Mouse (Mus musculus) spleen, adult 2 months (tissue): ENCODE data around the gene Cd8b1. TPM values are rescaled to one million over a fixed set of nuclear protein-coding genes. Genes with fewer than 3 reads are reported as not detected.

ENCODE experiments used
- DNase-seq, 2 experiments: peaks; one replicate each; pipeline versions ENCODE4 v3.0.0 to v3.0.0-alpha.2; 2012 to 2021; ENCODE audit warnings: low spot score in 2 of 2, low read depth in 1 of 2
- H3K27ac ChIP-seq: fragments of 200-500 bp; 2 replicates; pipeline ENCODE4 v1.5.1; 2012; ENCODE audit warnings: low read length, inconsistent platforms; ENCODE audit not compliant: insufficient read depth
- H3K27me3 ChIP-seq: fragments of 200-500 bp; 2 replicates; pipeline ENCODE4 v1.6.1; 2012; ENCODE audit warnings: mild to moderate bottlenecking, moderate library complexity, low read length, inconsistent platforms; ENCODE audit not compliant: control insufficient read depth, insufficient read depth
- H3K36me3 ChIP-seq: fragments of 200-500 bp; 2 replicates; pipeline ENCODE4 v1.6.1; 2012; ENCODE audit warnings: mild to moderate bottlenecking, low read length, inconsistent platforms; ENCODE audit not compliant: control insufficient read depth, insufficient read depth
- H3K4me1 ChIP-seq: fragments of 200-500 bp; 2 replicates; pipeline ENCODE4 v1.6.1; 2011; ENCODE audit warnings: inconsistent platforms; ENCODE audit not compliant: control insufficient read depth, insufficient read depth, insufficient read length
- H3K4me3 ChIP-seq: fragments of 200-500 bp; 2 replicates; pipeline ENCODE4 v1.5.1; 2011; ENCODE audit warnings: mild to moderate bottlenecking, inconsistent platforms; ENCODE audit not compliant: insufficient read depth, insufficient read length; ENCODE audit errors: extremely low read depth
- CTCF ChIP-seq: fragments of 200-500 bp; IDR thresholded peaks from 2 replicates; pipeline ENCODE4 v1.5.1; 2011; ENCODE audit warnings: mild to moderate bottlenecking, inconsistent platforms; ENCODE audit not compliant: insufficient read depth, insufficient read length, insufficient replicate concordance; ENCODE audit errors: extremely low read depth
- POLR2A ChIP-seq: fragments of 200-500 bp; IDR thresholded peaks from 2 replicates; pipeline ENCODE4 v1.6.1; 2011; ENCODE audit warnings: low read depth, low read length, inconsistent platforms
- WGBS: fragments of 180-500 bp; shearing (Covaris S2); methylation state at CpG from one replicate; pipeline ENCODE4 v1.1.7; 2018; 5-methylcytosine and 5-hydroxymethylcytosine counted together
- polyA plus RNA-seq: library from polyadenylated mRNA; depleted of rRNA; stranded (reverse); fragments of >200 nt; gene quantifications from 2 replicates; pipeline ENCODE4 v1.2.3, GENCODE M21; 2012; rRNA removed

Cd8b1 gene
- polyA plus RNA-seq, result 25.6 and 30.2 TPM in 2 replicates

GRCm38 (mm10) chr6:71322491-71322921 is at the start of gene Cd8b1:
Gene Cd8b1, plus strand, starts transcription at chr6:71322788.
- no peaks in the 10 kb centered on the region for H3K4me1 ChIP-seq

DNA sequence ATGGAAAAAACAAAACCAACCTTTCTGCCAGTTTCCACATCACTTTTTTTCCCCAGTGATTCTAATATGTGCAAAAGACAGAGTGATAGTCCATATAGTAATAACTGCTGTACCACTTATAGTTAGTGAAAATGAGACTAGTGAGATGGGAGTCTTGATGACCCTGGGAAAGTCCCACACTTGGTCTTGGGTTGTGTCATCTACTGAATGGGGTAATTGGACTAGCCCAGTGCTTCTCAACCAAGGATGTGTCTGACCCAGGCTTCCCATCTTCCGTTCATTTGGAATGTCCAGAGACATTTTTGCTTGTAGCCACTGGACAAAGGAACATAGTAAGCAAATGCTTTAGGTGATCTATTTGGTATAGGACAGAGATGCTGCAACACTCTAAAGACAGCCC is 48.9 kb upstream of the Cd8b1 start:
- no peak overlapping the region for H3K27ac ChIP-seq
- DNase-seq, result no peak
- no peaks in the 10 kb centered on the region for H3K36me3 ChIP-seq
- WGBS, result 90% methylated on average over 1 of the region's 1 CpGs
- no peaks in the 10 kb centered on the region for H3K27me3 ChIP-seq
- H3K4me3 ChIP-seq, result no peak overlapping the region
- TF ChIP-seq CTCF (no peak), POLR2A (no peak)
- H3K4me1 ChIP-seq, result peaks cover 6% of the 10 kb centered on the region; the same call in 1 of the 2 replicates

More at GRCm38 (mm10) chr6:71322491-71322921, at the start of gene Cd8b1:
- H3K36me3 ChIP-seq, result no peaks in the 10 kb centered on the region
- WGBS, result 69% methylated on average over 5 of the region's 7 CpGs
- peak within 1 kb of the TSS; percentile 82 for H3K27ac ChIP-seq
- TF ChIP-seq CTCF (no peak), POLR2A (peak; percentile 19)
- peak; percentile 23 to 32 for DNase-seq
- no peaks in the 10 kb centered on the region for H3K27me3 ChIP-seq
- H3K4me3 ChIP-seq, result peak within 1 kb of the TSS; percentile 41

GRCm38 (mm10) chr6:71274621-71275020 is 48.0 kb upstream of the Cd8b1 start:
- Histone ChIP-seq H3K4me3 (no peak overlapping the region), H3K27me3 (no peaks in the 10 kb centered on the region), H3K4me1 (peaks cover 6% of the 10 kb centered on the region; the same call in 1 of the 2 replicates), H3K27ac (no peak overlapping the region), H3K36me3 (no peaks in the 10 kb centered on the region)
- TF ChIP-seq POLR2A (no peak), CTCF (no peak)
- no peak for DNase-seq
- 83% methylated on average over 1 of the region's 1 CpGs for WGBS

DNA sequence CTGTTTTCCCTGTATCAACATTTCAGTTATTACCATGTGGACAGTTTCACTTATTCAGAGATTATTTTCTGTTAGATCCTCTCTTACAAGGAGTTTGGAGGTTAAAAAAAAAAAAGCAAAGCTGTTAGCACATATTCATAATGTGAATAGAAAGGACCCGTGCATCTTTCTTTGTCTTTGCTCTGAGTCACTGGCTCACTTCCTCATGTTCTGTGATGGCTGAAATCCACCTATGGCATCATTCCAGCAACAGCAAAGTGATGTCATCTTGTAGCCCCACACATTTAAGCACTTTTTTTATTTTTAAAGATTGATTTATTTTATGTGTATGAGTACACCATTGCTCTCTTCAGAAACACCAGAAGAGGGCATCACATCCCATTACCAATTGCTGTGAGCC is 43.2 kb upstream of the Cd8b1 start:
- TF ChIP-seq POLR2A (no peak), CTCF (no peak)
- H3K27me3 ChIP-seq, result no peaks in the 10 kb centered on the region
- H3K4me3 ChIP-seq, result no peak overlapping the region
- DNase-seq, result no peak
- 34% methylated on average over 1 of the region's 1 CpGs for WGBS
- H3K4me1 ChIP-seq, result no peaks in the 10 kb centered on the region; the same call in 1 of the 2 replicates
- H3K36me3 ChIP-seq, result peaks cover 4% of the 10 kb centered on the region
- no peak overlapping the region for H3K27ac ChIP-seq

DNA sequence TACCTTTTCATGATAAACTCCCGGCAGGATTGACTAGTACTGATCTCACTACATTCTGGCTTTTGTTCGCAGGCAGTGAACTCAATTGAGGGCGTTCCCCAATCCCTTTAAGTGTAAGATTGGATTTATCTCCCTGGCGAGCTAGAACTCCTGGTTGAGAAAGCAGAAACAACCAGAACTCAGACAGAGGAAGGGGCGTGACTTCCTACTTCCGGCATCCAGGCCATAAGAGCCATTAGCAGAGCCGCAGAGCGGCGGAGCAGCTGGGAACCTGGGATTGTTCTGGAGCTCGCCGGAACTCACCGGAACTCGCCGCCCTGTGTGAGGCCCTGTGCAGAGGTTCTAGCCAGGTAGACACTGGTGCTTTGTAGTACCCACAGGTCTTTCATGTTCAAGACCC is 29.1 kb upstream of the Cd8b1 start:
- no peak for DNase-seq
- Histone ChIP-seq H3K36me3 (no peaks in the 10 kb centered on the region), H3K4me1 (no peaks in the 10 kb centered on the region), H3K27me3 (no peaks in the 10 kb centered on the region), H3K27ac (no peak overlapping the region), H3K4me3 (no peak overlapping the region)
- TF ChIP-seq POLR2A (no peak), CTCF (no peak)
- WGBS, result 74% methylated on average over 14 of the region's 14 CpGs

GRCm38 (mm10) chr6:71295303-71295702 is 27.3 kb upstream of the Cd8b1 start:
- H3K27me3 ChIP-seq, result no peaks in the 10 kb centered on the region
- 77% methylated on average over 6 of the region's 6 CpGs for WGBS
- no peak for TF ChIP-seq POLR2A
- TF ChIP-seq CTCF, result no peak

GRCm38 (mm10) chr6:71298051-71298450 is 24.5 kb upstream of the Cd8b1 start:
- TF ChIP-seq POLR2A (no peak), CTCF (no peak)
- H3K36me3 ChIP-seq, result no peaks in the 10 kb centered on the region
- H3K4me3 ChIP-seq, result no peak overlapping the region
- no peak for DNase-seq
- no peaks in the 10 kb centered on the region for H3K4me1 ChIP-seq
- H3K27ac ChIP-seq, result no peak overlapping the region
- no peaks in the 10 kb centered on the region for H3K27me3 ChIP-seq
- 68% methylated on average over 2 of the region's 2 CpGs for WGBS

More at GRCm38 (mm10) chr6:71295303-71295702, 27.3 kb upstream of the Cd8b1 start:
- Histone ChIP-seq H3K36me3 (no peaks in the 10 kb centered on the region), H3K4me1 (no peaks in the 10 kb centered on the region), H3K27ac (no peak overlapping the region), H3K4me3 (no peak overlapping the region)
- DNase-seq, result no peak
